Mouse (Mus musculus) thymus, postnatal 25 days (tissue): Measurements from ENCODE around the gene Ccdc153.

Experiments used
- DNase-seq: peaks from one replicate; pipeline ENCODE4 v3.0.0; 2022

Gene Ccdc153

DNA sequence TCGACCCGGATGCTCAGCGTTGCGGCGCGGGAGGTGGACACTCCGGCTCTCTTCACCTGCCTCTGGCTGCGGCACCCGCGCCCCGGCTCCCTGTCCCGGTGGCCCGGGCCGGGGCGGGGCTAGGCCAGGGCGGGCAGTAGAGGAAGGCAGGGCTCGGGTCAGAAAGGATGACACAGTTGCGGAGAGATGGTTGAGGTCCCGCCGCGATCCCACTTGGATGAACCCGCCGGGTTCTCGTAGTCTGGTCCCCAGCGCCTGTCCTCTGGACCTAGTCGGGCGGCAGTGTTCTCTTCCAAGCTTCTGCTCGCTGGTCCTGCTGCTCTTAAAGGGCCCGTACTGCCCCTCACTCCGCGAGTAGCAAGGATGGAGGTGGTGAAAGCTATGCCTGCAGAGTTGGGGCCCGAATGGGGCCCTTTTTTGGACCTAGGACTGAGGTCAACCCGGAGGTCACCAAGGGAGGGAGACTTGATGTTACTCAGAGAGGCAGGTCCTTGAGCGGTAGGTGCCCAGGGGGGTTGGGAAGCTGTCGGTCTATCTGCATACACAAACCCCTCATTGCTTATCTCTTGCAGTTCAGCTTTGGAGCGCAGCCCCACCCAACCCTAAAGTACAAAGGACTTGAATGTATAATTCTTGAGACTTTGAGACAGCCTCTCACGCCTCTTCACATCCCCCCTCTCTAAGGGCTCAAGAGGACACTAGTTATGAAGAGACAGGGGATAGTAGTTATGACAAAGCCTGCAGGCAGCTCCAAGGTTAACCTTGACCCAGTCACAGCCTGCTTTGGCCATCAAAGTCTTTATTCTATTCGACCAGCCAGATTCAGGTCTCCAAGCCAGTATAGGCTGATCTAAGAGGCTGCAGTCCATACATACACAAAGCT lies 47.8 kb downstream of the Ccdc153 start, which contains the start of gene Abcg4:
Gene Abcg4, minus strand, starts transcription at position 540 of the 883 bp plus-strand sequence.
- no peak for DNase-seq

DNA sequence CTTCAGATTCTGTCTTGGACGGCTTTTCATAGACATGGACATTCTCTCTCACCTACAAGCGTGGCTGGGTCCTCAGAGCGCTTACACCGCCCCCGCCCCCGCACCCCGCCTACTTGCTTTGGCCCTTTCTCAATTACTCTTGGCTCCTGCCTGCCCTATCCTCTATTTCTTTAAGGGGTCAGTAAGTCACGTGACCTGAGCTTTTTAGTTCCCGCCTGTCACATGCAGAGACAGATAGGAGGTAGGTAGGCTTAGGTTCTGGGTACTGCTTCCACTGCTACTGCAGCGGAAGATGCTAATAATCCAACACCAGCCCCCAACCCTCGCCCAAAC lies 48.4 kb downstream of the Ccdc153 start:
- no peak for DNase-seq

- DNase-seq: peak; percentile 72
Measured at GRCm38 (mm10) chr9:44292490-44292889, 52.0 kb downstream of the Ccdc153 start.
